Mouse (Mus musculus): ENCODE results near the gene Clasp1.

GRCm38 (mm10) chr1:118343649-118344435, 45.0 kb upstream of the Clasp1 start:
- TF ChIP-seq CTCF (IDR thresholded peaks at IDR 0.05; ENCODE audit: control insufficient read depth, insufficient read depth, low read length): no peak
- TF ChIP-seq POLR2A (IDR thresholded peaks at IDR 0.05; ENCODE audit: borderline replicate concordance, control insufficient read depth, low read depth, low read length): no peak
